Mouse (Mus musculus) layer of hippocampus, adult 2 months (tissue): ENCODE data around the gene Acer1. TPM values are rescaled to one million over a fixed set of nuclear protein-coding genes. Genes with fewer than 3 reads are reported as not detected.
A peak's percentile ranks its signal among the peaks of the same experiment; 100 is the strongest.

Experiments
- DNase-seq, 2 experiments: peaks; one replicate each; pipeline ENCODE4 v3.0.0; 2022; ENCODE audit warnings: low spot score in 2 of 2
- H3K27ac ChIP-seq: fragments of 200-600 bp; 2 replicates; pipeline ENCODE4 v1.8.1; 2022
- H3K4me3 ChIP-seq: fragments of 200-600 bp; 2 replicates; pipeline ENCODE4 v1.8.1; 2022; ENCODE audit warnings: mild to moderate bottlenecking
- CTCF ChIP-seq: fragments of 200-600 bp; conservative IDR thresholded peaks from 2 replicates; pipeline ENCODE4 v1.8.1; 2022; ENCODE audit warnings: antibody characterized with exemption, mild to moderate bottlenecking, moderate library complexity
- total RNA-seq, 2 experiments: library from RNA; stranded (reverse); gene quantifications; 2 replicates each; pipeline ENCODE4 v1.2.3; 2021

Gene Acer1
- total RNA-seq, 2 experiments from 2014 or later: not detected

GRCm38 (mm10) chr17:56984886-56985285 is 3.0 kb upstream of the Acer1 start:
- TF ChIP-seq CTCF: no peak
- Histone ChIP-seq H3K4me3 (no peak overlapping the region), H3K27ac (no peak overlapping the region)
- no peak for DNase-seq

DNA sequence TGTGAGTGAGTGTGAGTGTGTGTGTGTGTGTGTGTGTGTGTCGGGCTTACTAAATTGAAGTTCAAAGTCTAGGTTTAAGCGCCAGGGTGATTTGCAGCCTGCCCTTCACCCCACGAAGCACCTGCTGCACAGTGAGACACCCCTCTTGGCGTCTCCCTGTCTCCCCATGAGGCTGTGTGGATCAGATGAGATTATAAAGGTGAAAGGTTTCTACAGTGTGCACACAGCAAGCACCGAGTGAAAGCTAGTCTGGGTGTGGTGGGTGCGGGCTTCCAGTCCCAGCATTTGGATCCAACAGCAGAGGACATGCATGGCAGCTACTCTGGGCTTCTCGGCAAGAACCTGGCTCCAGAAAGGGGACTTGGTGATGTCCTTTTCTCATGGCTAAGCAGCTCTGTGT is 877 bp downstream of the Acer1 start:
- H3K27ac ChIP-seq: no peak overlapping the region
- TF ChIP-seq CTCF: no peak
- H3K4me3 ChIP-seq: no peak overlapping the region
- DNase-seq: no peak

- no peak for TF ChIP-seq CTCF
- Histone ChIP-seq H3K4me3 (no peak overlapping the region), H3K27ac (no peak overlapping the region)
- DNase-seq: no peak
Observed at GRCm38 (mm10) chr17:56979524-56979923, 2.4 kb downstream of the Acer1 start.

DNA sequence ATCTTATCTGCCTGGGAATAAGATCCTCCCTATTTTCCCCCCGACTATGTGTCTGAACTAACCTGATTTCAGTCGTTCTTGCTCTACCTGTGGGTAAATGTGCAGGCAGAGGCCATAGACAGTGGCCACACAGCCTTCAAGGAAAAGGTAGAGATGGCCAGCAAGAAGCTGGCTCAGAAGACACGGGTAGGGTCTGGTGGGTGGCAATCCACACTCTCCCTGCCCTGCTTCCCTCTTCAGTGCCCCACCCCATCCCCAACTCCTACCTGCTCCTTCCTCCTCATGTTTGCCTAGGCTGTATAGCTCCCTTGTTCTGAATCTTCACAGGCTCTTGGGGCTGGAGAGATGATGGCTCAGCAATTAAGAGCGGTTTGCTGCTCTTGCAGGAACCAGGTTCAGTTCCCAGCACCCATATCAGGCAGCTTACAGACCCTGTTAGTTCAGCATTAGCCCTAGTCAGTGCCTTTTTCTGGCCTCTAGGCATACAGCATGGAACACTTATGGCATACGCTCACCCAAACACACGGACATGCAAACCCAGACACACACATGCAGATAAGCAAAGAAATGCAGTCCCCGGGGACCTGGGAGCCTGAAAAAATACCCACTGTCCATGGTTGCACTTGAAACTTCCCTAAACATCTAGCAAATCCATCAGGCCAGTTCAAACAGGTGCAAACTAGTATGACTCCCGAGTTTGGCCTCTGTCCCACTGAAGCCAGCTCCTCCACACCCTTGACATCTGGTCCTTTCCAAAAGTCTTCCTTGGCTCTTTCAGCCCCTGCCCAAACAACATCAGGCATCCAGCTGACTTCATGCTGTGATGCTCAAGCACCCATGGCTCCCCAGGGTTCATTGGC is 5.2 kb downstream of the Acer1 start:
- Histone ChIP-seq H3K4me3 (no peak overlapping the region), H3K27ac (no peak overlapping the region)
- no peak for DNase-seq
- TF ChIP-seq CTCF: no peak

DNA sequence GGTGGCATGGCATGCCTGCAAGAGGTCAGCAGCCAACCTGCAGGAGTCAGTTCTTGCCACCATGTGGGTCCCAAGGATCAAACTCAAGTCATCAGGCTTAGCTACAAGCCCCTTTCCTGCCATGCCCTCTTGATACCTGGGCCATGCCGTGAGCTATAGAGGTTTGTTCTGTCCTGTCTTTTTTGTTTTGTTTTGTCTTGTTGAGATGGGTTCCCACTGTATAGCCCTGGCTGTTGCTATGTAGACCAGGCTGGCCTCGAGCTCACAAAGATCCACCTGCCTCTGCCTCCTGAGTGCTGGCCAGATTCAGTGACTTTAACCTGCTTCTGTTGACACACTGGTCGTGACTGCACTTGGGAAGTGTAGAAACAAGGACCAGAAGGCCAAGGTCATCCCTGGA is 6.5 kb downstream of the Acer1 start:
- H3K27ac ChIP-seq: no peak overlapping the region
- TF ChIP-seq CTCF: no peak

GRCm38 (mm10) chr17:56974708-56975240 is 7.2 kb downstream of the Acer1 start:
- TF ChIP-seq CTCF: no peak
- DNase-seq: no peak
- no peak overlapping the region for H3K4me3 ChIP-seq
- H3K27ac ChIP-seq: no peak overlapping the region

More for the DNA sequence above, 6.5 kb downstream of the Acer1 start:
- DNase-seq: no peak
- H3K4me3 ChIP-seq: no peak overlapping the region

DNA sequence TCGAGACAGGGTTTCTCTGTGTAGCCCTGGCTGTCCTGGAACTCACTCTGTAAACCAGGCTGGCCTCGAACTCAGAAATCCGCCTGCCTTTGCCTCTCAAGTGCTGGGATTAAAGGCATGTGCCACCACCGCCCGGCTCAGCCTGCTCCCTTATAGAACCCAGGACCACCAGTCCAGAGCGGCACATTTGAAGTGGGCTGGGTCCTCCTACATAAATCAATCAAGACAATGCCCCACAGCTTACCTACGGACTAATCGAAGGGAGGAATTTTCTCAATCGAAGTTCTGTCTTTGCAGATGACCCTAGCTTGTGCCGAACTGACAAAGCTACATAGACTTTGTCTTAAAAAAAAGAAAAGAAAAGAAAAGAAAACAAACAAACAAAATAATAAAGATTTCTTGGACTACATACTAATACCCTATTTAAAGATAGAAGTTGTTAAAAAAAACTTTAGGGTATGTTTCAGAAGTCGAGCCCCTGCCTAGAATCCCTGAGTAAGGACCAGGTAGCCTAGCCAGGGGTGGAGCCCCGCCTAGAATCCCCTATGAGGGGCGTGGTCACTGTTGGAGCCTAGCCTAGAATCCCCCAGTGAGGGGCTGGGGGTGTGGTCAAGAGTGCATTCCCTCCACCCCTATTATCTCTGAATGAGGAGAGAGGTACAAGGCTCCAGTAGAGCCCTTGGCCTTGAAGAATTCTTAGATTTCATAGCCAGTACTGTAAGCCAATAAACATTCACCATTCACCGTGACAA is 7.8 kb downstream of the Acer1 start:
- Histone ChIP-seq H3K4me3 (no peak overlapping the region), H3K27ac (no peak overlapping the region)
- DNase-seq: no peak
- no peak for TF ChIP-seq CTCF

DNA sequence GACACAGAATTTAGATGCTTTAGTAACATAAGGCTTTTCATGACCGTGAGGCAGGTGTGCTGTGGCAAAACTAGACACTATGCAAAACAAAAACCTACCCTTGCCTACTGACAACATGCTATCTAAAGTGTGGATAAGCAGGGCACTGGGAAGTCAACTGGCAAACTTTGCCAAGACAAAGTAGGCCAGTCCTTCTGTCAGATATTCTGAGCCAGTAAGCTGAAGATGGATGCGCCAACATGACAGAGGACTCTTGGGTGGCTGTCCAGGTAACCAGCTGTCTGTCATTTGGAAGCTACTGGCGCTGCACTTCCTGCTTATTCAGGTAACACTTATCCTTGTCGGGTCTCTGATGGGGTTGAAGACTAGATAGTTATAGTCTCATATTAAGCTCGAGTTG is 11.8 kb downstream of the Acer1 start:
- no peak for DNase-seq
- no peak overlapping the region for H3K4me3 ChIP-seq
- no peak overlapping the region for H3K27ac ChIP-seq
- TF ChIP-seq CTCF: no peak

DNA sequence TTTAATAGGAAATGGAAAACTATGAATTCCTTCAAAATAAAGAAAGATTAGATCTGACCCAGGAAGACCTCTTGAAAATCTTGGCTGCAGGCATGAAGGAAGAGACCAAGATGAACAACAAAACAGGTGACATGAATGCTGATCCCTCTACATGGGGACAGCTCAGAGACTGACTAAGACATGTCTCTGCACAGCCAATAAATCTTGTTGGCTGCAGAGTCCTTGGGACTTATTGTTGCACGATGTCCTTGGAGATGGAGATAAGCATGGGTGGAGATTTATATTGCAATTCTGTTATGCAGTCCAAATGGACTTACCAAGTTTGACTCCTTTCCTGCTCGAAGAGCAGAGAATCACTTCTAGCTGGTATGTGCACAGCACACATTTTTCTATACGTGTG is 12.6 kb downstream of the Acer1 start:
- no peak for DNase-seq
- TF ChIP-seq CTCF: no peak
- no peak overlapping the region for H3K27ac ChIP-seq
- no peak overlapping the region for H3K4me3 ChIP-seq

DNA sequence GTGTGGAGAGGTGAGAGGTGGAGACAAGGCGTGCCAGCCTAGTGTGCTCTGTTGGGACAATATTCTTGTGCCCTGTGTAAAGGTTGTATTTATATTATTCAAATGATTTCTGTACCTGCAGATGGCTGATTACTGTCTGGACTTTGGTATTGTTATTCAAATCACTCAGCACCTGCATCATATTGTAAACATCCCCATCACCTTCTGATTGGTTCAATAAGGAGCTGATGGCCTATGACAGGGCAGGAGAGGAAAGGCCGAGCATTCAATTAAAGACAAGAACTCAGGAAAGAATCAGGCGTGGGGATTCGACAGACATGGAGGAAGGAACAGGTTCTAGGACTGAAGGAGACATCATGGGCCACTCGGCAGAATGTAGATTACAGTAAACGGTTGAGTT is 18.3 kb downstream of the Acer1 start:
- Histone ChIP-seq H3K27ac (no peak overlapping the region), H3K4me3 (no peak overlapping the region)
- no peak for DNase-seq
- TF ChIP-seq CTCF: no peak

- no peak overlapping the region for H3K4me3 ChIP-seq
- no peak overlapping the region for H3K27ac ChIP-seq
- no peak for TF ChIP-seq CTCF
- DNase-seq: no peak
Observed at GRCm38 (mm10) chr17:56962642-56963405, 19.1 kb downstream of the Acer1 start.

GRCm38 (mm10) chr17:56961880-56962279 is 20.0 kb downstream of the Acer1 start:
- no peak overlapping the region for H3K27ac ChIP-seq
- DNase-seq: no peak
- TF ChIP-seq CTCF: peak; percentile 44
- H3K4me3 ChIP-seq: no peak overlapping the region

GRCm38 (mm10) chr17:56958667-56959066 is 23.3 kb downstream of the Acer1 start:
- TF ChIP-seq CTCF: no peak

More at GRCm38 (mm10) chr17:56958667-56959066, 23.3 kb downstream of the Acer1 start:
- Histone ChIP-seq H3K27ac (no peak overlapping the region), H3K4me3 (no peak overlapping the region)
- DNase-seq: no peak
